Mouse (Mus musculus) v-Abl transformed pro-B cells (cell line): ENCODE data around the gene Mlxip.

Experiments used
- in situ Hi-C, 2 experiments: fragments of 400-800 bp; cut with MboI; formaldehyde crosslinking; loops; one replicate each; pipeline ENCODE4 v1.15.1; 2025; ENCODE audit not compliant: unreplicated experiment in 2 of 2

The Mlxip gene

DNA sequence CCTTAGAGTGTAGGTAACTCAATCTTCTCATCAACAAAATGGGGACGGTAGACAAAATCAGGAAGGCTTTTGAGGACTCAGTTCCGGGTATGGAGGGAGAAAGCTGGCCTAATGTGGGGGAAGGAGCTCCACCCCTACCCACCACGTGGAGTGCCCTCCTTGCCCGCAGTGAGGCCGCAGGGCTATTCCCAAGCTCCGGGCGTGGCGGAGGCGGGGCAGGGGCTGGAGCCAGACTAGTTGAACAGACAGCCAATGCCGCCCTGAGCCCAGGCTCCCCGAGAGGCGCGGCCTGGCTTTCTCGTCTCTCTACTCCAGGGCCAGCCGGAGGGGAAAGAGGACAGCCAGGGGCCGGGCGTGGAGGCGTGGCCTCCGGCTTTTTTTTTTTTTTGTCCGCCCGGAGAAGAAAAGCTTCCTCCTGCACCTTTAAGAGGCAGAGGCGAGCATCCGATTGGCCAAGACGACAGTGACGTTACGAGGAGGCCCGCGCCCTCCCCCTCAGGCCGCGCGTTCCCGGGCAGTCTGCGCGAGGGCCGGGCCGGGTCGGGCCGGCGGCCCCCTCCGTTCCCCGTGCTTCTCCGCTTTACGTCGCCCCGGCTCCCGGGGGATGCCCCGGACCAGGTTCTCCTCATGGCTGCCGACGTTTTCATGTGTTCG, at the start of gene Mlxip:
Mlxip (plus strand) TSS at position 496 of the 654 bp plus-strand sequence.
- in situ Hi-C loops = no loop called here

DNA sequence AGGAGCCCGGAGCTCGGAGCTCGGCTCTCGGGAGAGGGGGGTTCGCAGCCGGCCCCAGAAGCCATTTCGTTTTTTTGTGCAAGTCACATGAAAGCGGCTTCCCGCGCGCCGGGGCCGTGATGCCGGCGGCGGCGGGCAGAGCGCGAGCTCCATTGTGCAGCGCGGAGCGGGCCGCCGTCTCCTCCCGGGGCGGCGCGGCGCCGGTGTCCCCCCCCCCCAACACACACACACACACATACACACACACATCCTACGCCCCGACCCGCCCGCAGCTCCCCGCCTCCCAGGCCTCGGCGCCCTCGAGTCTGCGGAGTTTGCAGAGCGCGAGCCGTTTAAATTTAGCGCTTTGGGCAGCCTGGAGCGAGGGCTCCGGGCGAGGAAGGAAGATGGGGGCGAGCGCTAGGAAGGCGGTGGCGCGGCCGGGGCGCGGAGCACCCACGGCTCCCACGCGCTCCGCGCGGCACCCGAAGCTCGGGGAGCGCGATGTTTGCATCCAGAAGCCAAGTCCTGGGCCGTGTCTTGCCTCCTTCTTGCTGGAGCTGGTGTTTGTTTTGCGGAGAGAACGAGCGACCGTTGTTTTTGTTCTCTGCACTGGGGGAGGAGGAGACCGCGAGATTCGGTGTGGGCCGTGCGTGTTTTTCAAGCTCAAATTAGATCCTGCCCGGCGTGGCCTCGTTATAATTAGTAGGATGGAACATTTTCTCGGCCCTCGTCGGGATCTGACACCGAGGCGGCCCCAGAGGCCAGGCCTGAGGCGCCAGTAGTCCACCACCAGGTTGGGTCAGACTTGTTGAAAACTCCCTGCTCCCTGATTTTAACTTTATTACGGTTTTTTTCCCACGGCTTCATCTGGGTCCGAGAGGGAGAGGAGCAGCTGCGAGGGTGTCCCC, 49.4 kb upstream of the Mlxip start:
- in situ Hi-C loops = loop anchor here in 1 of 2 experiments (5.0 to 25.0 kb wide), 2 partner anchors 33 to 1133 kb away; partner anchors contain the start of gene Hvcn1

DNA sequence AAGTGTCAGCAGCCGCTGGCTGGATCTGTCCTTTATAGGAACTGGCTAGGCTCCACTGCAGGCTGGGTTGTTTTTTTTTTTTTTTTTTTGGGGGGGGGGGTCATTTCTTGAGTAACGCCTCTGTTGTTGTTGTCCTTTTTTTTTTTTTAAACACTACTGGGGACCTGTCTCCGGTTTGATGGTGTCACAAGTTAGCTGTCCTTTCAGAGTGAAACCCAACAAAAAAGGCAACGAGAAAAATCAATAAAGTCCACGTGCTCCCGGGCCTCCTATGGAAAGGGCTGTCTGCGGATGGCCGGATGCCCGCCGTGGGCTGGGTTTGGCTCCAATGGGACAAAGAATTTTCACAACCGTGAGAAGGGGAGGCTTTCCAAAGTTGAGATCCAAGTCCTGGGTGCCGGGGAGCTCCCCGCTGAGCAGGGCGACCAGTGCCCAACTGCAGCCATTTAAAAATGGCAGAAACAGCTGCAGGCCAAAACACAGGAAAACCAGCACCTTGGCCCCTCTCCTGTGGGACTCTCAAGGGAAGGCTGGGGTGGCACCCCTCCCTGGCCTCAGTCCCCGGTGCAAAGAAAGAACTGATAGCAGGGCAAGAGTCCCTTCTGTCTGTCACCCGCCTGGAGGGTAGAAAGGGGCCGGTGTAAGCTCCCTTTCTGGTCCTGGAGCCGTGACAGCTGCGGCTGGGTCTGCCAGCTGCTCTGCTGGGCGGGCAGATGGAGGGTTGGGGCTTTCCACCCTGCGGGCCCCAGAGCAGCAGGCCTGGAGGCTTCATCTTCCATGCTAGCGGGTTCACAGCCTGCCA, 48.5 kb upstream of the Mlxip start:
- in situ Hi-C loops = loop anchor here in 1 of 2 experiments (5.0 to 25.0 kb wide), 2 partner anchors 34 to 1134 kb away; partner anchors contain the start of gene Hvcn1

DNA sequence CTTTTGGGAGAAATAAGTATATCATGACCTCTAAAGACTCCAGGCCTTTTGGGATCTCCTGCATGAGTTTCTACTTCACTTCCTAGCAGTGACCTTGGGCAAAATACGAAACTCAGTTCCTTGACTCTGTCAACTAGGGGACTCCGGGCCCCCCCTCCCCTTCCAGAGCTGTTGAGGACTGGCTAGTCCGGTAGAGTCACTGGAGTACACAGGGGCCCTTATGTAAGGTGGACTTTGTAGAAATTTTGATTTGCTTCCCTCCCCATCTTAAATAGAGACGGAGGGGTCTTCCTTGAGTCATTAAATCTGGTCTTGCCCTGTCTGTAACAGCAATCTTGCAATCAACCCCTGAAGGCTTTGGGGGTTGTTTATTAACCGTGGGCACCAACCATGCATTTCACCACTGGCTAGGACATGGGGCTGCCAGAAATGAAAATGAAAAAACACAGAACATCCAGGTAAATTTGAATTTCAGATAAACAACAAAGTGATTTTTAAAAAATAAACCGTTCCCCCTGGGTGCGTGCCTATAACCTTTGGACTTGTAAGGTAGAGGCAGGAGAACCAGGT, 47.8 kb upstream of the Mlxip start:
- in situ Hi-C loops = loop anchor here in 1 of 2 experiments (5.0 to 25.0 kb wide), 2 partner anchors 34 to 1134 kb away; partner anchors contain the start of gene Hvcn1

DNA sequence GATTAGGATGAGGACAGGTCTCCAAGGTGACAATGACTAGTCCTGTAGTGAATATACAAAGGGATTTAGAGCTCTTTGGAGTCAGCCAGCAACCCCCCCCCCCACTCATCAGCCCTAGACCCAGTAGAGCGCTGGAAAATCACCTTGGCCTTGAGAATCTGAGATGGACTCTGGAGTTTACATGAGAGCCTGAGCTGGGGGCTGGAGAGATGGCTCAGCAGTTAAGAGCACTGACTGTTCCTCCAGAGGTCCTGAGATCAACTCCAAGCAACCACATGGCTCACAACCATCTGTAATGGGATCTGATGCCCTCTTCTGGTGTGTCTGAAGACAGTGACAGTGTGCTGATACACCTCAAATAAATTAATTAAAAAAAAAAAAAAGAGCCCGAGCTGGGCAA, 46.6 kb upstream of the Mlxip start:
- in situ Hi-C loops = loop anchor here in 1 of 2 experiments (5.0 to 25.0 kb wide), 2 partner anchors 36 to 1136 kb away; partner anchors contain the start of gene Hvcn1

DNA sequence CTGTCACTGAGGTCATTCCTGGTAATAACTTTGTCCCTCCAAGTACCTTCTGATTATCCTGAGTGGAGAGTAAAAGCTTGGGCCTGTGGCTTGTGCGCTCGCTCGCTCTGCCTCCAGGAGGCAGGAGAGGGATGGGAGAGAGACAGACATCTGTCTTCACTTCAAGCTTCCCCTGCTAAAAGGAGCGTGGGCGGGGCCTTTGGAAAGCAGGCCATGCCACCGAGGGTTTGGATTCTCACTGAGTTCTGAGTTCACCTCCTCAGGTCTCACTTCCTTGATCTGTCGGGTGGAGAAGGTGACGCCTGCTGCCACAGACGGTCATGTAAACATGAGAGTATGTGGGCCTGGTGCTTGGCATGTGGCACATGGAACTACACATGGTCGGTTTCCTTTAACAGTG, 44.2 kb upstream of the Mlxip start:
- in situ Hi-C loops = no loop called here

DNA sequence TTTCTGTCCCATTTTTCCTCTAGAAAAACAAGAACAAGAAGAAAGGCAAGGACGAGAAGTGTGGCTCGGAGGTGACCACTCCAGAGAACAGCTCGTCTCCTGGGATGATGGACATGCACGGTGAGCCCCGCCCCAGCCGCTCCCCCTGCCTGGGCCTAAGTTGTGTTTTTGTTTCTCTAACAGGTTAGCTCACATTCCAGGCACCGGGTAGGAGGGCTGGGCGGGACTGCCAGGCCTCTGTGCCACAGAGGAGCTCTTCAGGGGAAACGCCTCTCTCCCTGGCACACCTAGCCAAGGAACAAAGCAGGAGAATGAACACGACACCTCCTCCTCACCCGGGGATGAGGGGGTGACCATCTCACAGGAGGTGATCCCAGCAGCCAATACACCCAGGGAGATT, 38.7 kb upstream of the Mlxip start:
- in situ Hi-C loops = no loop called here

DNA sequence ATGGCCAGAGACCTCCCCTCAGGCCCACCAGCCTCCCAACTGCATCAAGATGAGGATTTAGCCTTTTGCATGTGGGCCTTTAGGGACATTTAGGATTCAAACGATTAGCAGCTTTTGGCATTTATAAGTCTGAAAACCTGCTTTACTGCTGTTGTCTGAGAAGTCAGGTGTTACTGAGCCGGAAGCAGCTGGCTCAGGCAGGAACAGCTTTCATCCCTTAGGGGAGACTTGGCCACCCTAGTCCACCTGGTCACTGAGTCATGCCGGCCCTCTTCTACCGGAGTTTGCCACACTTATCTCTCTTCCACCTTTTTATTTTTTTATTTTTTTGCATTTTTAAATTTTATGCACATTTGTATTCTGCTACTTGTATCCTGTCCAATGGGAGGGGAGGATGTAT, 37.3 kb upstream of the Mlxip start:
- in situ Hi-C loops = no loop called here

DNA sequence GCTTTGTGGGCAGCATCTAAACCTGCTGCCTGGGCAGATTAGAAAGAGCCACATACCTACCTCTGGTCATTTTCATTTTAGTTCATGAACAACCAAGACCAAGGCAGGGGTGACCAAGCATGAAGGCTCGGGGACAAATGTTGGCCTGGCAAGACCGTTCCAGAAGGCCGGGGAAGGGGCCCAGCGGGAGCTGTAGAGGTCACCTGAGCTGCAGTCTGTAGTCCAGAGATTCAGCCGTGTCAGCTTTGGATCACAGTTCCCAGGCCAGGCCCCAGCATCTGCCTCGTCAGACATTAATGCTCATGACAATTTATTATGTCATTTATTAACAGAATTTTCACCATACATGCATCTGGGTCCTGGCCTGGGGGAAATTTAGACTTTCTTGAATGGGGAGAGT, 35.2 kb upstream of the Mlxip start:
- in situ Hi-C loops = no loop called here

DNA sequence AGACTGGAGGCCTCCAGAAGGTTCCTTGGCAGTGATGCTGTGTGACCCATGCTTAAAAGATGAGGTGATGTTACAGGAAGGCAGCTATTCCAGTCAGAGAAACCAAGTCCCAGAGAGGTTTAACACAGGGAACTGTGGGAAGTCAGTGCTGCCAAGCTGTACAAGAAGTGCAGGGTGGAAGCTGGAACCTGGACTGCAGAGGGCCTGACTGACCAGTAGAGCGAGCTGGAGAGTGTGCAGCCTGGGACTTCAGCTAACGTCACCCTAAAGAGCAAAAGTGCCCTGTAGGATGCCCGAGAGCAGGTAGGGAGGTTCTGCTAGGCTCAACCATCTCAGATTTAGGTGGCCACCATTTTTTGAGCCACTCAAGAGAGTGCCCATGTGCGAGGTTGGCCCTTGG, 31.7 kb upstream of the Mlxip start:
- in situ Hi-C loops = no loop called here

DNA sequence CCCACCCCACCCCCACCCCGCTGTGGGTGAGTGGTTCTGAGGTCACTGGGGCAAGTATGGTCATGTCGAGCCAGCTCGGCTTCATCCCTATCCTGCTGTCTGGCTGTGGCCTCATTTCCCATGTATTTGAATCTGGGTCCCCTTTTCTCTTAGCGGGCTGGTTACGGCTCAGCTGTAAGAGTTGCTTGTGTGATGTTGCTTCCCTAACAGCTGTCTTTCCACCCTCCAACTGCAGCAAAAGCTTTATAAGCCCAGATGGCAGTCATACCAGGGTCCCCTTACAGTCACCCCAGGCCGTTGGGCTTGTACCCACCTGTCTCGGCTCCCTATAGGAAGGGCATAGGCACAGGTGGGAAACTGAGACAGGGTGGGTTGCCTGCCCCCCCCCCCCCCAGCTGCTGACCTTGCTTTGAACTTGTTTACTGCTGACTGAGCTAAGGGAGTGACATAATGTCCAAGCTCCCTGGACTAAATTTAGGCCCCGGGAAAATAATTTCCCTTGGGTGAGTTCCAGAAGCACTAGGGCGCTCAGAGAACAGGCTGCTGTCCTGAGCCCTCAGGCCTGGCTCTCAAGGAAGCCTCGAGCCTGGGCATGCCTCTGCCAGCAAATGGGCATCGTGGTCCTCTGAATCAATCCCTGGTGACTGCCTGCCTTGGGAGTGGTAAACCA, 30.2 kb upstream of the Mlxip start:
- in situ Hi-C loops = no loop called here

DNA sequence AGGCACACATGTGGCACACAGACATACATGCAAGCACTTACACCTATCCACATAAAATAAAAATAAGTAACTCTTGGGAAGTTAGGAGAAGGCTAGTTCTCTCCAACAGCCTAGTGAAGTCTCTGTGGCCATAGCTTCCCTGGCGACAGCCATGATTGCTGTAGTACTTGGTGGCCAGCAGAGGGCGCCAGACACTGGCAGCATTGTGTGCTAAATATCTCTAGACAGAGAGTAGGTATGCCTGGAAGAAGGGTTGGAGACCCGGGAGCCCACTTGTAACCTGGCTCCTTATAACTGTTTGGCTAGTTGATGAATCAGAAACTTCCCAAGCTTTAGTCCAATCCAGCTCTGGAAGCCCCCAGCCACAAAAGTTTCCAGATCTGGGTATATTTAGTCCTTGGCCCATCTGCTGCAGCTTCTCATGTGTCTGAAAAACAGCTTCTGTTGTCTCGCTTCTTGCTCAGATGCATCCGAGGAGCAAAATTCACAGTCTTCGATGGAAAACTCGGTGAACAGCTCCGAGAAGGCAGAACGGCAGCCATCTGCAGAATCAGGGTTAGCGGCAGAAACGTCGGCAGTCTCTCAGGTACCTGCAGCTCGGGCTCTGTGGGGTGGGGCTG, 25.6 kb upstream of the Mlxip start:
- in situ Hi-C loops = loop anchor here (5.0 kb wide), 2 partner anchors 72 to 238 kb away; no protein-coding TSS in a partner anchor

DNA sequence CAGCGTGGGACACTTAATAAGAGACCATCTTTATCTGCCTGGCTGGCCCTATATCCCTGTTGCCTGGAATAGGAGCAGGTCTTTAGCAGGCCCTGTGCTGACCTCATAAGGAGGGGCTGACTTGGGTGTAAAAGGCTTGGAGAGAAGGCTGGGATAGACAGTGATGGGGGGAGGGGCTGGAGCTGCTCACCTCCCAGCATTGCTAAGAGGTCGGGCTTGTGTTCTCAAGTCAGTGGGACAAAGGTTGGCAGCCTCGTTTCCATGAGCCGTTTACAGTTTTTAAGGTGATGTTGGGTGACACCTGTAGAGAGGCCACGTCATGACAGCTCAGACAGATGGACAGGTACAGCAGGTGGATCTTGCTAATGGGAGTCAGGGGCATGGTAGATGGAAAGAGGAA, 24.5 kb upstream of the Mlxip start:
- in situ Hi-C loops = loop anchor here in 1 of 2 experiments (10.0 kb wide), 1 partner anchor 245 kb away; no protein-coding TSS in a partner anchor

DNA sequence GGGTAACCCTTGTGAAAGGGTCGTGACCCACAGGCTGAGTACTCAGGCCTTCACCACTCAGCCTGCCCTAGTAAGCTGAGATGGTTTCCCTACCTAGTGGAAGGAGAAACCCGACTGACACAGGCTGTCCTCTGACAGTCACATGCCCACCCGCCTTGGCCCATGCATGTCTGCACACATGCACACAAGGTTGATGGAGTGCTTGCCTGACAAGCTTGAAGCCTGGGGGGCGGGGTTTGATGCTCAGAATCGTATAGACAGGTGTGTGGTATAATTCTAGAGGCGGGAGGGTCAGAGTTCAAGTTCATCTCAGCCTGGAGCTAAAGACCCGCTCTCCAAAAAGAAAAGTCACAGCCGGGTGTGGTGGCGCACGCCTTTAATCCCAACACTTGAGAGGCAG, 19.3 kb upstream of the Mlxip start:
- in situ Hi-C loops = loop anchor here in 1 of 2 experiments (5.0 to 10.0 kb wide), 2 partner anchors 67 to 240 kb away; no protein-coding TSS in a partner anchor

DNA sequence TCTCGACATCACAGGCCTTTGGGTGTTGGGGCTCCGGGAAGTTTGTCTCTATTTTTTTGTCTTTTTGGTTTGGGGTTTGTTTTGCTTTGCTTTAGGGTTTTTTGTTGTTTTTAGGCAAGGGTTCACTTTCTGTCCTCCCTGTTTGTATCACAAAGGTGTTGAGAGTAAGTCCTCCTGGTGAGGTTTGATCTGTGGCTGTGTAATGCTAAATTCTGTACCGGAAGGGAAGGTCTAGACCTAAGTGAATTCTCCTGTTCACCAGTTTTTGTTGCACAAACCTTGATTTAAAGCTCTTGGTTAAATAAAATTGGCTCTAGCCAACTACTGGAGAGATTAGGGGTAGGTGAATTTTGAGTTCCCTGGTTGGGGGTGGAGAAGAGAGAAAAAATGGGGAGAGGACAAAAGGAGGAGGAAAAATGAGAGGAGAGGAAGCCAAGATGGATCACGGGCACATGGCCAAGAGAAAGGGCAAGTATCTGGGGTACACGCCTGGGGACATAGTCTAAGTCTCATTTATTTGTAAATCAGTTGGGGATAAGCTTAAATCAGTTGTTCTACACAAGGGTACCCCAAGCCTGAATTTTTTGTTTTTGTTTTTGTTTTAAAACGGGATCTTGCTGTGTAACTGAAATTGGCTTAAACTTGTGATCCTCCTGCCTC, 18.7 kb upstream of the Mlxip start:
- in situ Hi-C loops = loop anchor here in 1 of 2 experiments (5.0 to 10.0 kb wide), 2 partner anchors 66 to 239 kb away; no protein-coding TSS in a partner anchor

DNA sequence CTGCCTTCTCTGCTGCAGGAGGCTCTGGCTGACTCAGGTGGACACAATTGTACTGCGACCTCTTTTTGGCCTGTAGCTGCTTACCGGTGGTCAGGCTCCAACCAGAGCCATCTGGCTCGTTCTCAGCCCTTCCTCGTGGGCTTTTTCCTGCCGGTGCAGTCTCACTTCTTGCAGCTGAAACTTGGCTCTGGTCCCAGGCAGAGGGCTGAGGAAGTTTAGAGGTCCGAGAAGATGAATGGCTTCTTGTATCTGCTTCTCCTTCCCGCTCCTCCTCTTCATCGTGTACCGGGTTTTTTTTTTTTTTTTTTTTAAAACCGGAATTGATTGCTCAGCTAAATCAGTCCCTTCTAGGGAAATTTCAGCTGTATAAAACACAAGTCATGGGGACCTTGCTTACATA, 18.0 kb upstream of the Mlxip start:
- in situ Hi-C loops = loop anchor here in 1 of 2 experiments (5.0 to 10.0 kb wide), 2 partner anchors 66 to 238 kb away; no protein-coding TSS in a partner anchor

DNA sequence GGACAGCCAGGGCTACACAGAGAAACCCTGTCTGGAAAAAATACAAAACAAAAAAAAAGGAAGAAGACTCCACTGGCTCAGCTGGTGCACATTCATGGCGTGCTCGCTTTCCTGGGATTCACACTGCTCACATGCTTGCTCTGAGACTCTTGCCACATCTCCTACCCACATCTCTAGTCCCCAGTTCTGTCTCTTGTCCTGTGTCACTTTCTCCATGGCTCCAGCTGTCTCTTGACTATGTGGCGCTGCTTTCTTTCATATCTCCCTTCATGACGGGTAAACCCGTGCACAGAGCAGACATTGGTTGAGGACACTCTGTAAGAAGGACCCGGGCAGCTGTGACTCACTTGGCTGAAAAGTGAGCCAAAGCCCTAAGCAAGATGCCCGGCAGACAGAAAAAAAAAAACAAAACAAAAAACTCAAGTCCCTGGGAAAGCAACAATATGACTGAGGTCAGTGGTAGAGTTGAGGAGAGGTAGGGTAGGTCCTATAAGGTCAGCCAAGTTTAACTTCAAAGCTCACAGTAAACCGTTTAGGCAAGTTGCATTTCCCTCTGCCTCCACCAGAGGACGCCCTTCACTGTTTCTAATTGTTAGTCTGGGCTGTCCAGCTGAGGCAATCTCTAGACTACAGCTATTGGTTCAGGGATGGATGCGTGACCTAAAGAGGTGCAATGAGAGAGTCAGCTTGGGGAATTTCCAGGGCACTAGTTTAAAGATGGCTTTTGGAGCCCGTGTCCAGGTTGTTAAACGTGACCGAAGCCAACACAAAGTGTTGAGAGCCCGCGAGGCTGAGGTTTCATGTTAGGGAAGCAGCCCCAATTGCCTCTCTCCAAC, 17.3 kb upstream of the Mlxip start:
- in situ Hi-C loops = loop anchor here in 1 of 2 experiments (5.0 to 10.0 kb wide), 2 partner anchors 65 to 237 kb away; no protein-coding TSS in a partner anchor
